Mouse (Mus musculus): ENCODE measurements around the gene Trpm4.

The Trpm4 gene

GRCm38 (mm10) chr7:45353041-45353440 is 19.5 kb upstream of the Trpm4 start:
- no peak for DNase-seq (ENCODE audit: low read depth, low spot score)

- no peak for DNase-seq (ENCODE audit: low read depth, low spot score)
These were observed 13.3 kb upstream of the Trpm4 start for GRCm38 (mm10) chr7:45346905-45347304.

- no peak for DNase-seq (ENCODE audit: low read depth, low spot score)
These were observed 10.0 kb upstream of the Trpm4 start for GRCm38 (mm10) chr7:45343543-45343942.

GRCm38 (mm10) chr7:45342081-45342480 is 8.5 kb upstream of the Trpm4 start:
- DNase-seq (ENCODE audit: low read depth, low spot score), result no peak

GRCm38 (mm10) chr7:45341303-45341702 is 7.7 kb upstream of the Trpm4 start:
- peak; percentile 93 for DNase-seq (ENCODE audit: low read depth, low spot score)

- DNase-seq (ENCODE audit: low read depth, low spot score), result peak; percentile 42
These were observed 7.1 kb upstream of the Trpm4 start for GRCm38 (mm10) chr7:45340669-45341068.

GRCm38 (mm10) chr7:45340066-45340442 is 6.5 kb upstream of the Trpm4 start:
- DNase-seq (ENCODE audit: low read depth, low spot score), result no peak

GRCm38 (mm10) chr7:45339410-45340065 is 6.0 kb upstream of the Trpm4 start:
- peak; percentile 76 for DNase-seq (ENCODE audit: low read depth, low spot score)

- no peak for DNase-seq (ENCODE audit: low read depth, low spot score)
These were observed 4.8 kb upstream of the Trpm4 start for GRCm38 (mm10) chr7:45338161-45338911.

GRCm38 (mm10) chr7:45337469-45337868 is 3.9 kb upstream of the Trpm4 start:
- no peak for DNase-seq (ENCODE audit: low read depth, low spot score)

- no peak for DNase-seq (ENCODE audit: low read depth, low spot score)
These were observed 2.7 kb upstream of the Trpm4 start for GRCm38 (mm10) chr7:45336319-45336718.

- DNase-seq (ENCODE audit: low read depth, low spot score), result no peak
These were observed 1.5 kb upstream of the Trpm4 start, which contains the start of gene Hrc for GRCm38 (mm10) chr7:45335056-45335455. Gene Hrc, plus strand, starts transcription at chr7:45335290.

- DNase-seq (ENCODE audit: low read depth, low spot score), result no peak
These were observed 1.0 kb upstream of the Trpm4 start for GRCm38 (mm10) chr7:45334605-45335004.

GRCm38 (mm10) chr7:45332685-45333425 is 725 bp downstream of the Trpm4 start:
- DNase-seq (ENCODE audit: low read depth, low spot score), result peak; percentile 49

- DNase-seq (ENCODE audit: low read depth, low spot score), result no peak
These were observed 2.1 kb downstream of the Trpm4 start for GRCm38 (mm10) chr7:45331502-45331901.

- DNase-seq (ENCODE audit: low read depth, low spot score), result peak; percentile 65
These were observed 4.6 kb downstream of the Trpm4 start for GRCm38 (mm10) chr7:45328841-45329475.

- no peak for DNase-seq (ENCODE audit: low read depth, low spot score)
These were observed 7.8 kb downstream of the Trpm4 start for GRCm38 (mm10) chr7:45325800-45326199.

GRCm38 (mm10) chr7:45323069-45323468 is 10.5 kb downstream of the Trpm4 start:
- DNase-seq (ENCODE audit: low read depth, low spot score), result no peak

GRCm38 (mm10) chr7:45322245-45322644 is 11.3 kb downstream of the Trpm4 start:
- DNase-seq (ENCODE audit: low read depth, low spot score), result no peak

- no peak for DNase-seq (ENCODE audit: low read depth, low spot score)
These were observed 17.0 kb downstream of the Trpm4 start for GRCm38 (mm10) chr7:45316536-45316935.

- peak; percentile 65 for DNase-seq (ENCODE audit: low read depth, low spot score)
These were observed 18.3 kb downstream of the Trpm4 start for GRCm38 (mm10) chr7:45315182-45315701.

GRCm38 (mm10) chr7:45313495-45313894 is 20.1 kb downstream of the Trpm4 start:
- DNase-seq (ENCODE audit: low read depth, low spot score), result no peak
